In the genomic region with DNA sequence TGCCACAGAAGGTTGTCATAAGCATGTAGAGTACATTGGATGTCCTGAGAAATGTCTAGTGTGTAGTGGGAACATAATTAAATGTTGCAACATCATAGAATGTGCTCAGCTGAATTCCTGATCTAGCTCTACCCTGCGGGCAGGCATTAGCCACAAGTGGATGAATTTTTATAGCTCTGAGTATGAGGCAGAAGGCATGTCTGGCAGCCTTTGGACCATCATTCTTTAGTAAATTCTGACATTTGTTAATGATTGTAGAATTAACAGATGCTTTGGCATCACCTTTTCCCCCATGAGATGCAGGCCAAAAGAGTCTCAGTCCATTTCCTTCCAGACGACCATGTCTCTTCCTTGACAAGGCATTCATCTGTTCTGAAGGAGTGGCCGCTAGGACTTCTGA, we compare ENCODE assay signal across 26 mouse cellular contexts.
DNase-seq lines count a peak whose midpoint lies in the region; ATAC-seq and TF ChIP-seq lines count a peak whose summit lies in the region.
"Had no signal": no experiment of that assay in that cellular context is flagged by ENCODE, and none has a peak within 500 bp of the region (broad histone marks: within the 10 kb centered on the region; RNA-seq: fewer than 3 reads in every experiment).

No protein-coding gene starts in this region.

- H3K36me3 ChIP-seq in kidney, embryonic 15.5 days: no peaks in the 10 kb centered on the region
- H3K36me3 ChIP-seq: embryonic facial prominence, embryonic 10.5 days; embryonic facial prominence, embryonic 13.5 days; forebrain, embryonic 12.5 days; forebrain, embryonic 15.5 days; heart, embryonic 13.5 days had no signal

- 77% methylated on average over 3 of the region's 3 CpGs for WGBS in kidney, embryonic 15.5 days

- no peak overlapping the region for H3K4me3 ChIP-seq in kidney, embryonic 15.5 days (replicated peaks)
- H3K4me3 ChIP-seq: embryonic facial prominence, embryonic 10.5 days; embryonic facial prominence, embryonic 13.5 days; erythroblast, embryonic 14.5 days; forebrain, embryonic 12.5 days; forebrain, embryonic 15.5 days; heart, embryonic 13.5 days had no signal

- intact Hi-C loops in left cerebral cortex, postnatal 4 days (cut with DNase I): no loop called here

- CTCF ChIA-PET in Patski (lab: Charles Lee): interaction anchor here (0.7 kb wide), 1 partner anchor 197 kb away, joined by 3 read pairs; no protein-coding TSS in a partner anchor

- H3K4me2 ChIP-seq in kidney, embryonic 15.5 days: no peak overlapping the region
- H3K4me2 ChIP-seq: embryonic facial prominence, embryonic 13.5 days; forebrain, embryonic 12.5 days; forebrain, embryonic 15.5 days; heart, embryonic 13.5 days; hindbrain, embryonic 14.5 days had no signal

- POLR2A ChIA-PET in Patski (lab: Charles Lee): no interaction called here

- in situ Hi-C loops in Patski (cut with MboI; ENCODE audit: low pct_unique_long_range_greater_than_20kb): loop anchor here (5.0 to 25.0 kb wide), 2 partner anchors 278 to 1277 kb away; no protein-coding TSS in a partner anchor

- ATAC-seq in kidney, embryonic 15.5 days (replicated peaks; ENCODE audit: low FRiP score): no peak
- ATAC-seq in Patski: peak; percentile 99
- ATAC-seq: CD4-positive, CD25-positive, alpha-beta regulatory T cell, adult 4 months; forebrain, embryonic 15.5 days had no signal

- H3K9me3 ChIP-seq in kidney, embryonic 15.5 days (replicated peaks): no peaks in the 10 kb centered on the region
- H3K9me3 ChIP-seq: embryonic facial prominence, embryonic 10.5 days; embryonic facial prominence, embryonic 13.5 days; forebrain, embryonic 12.5 days; forebrain, embryonic 15.5 days; heart, embryonic 13.5 days had no signal

- TF ChIP-seq CTCF in Patski (IDR thresholded peaks at IDR 0.05): no peak

- H3K27me3 ChIP-seq in kidney, embryonic 15.5 days: no peaks in the 10 kb centered on the region
- no peaks in the 10 kb centered on the region for H3K27me3 ChIP-seq in Patski
- H3K27me3 ChIP-seq: embryonic facial prominence, embryonic 13.5 days; forebrain, embryonic 12.5 days; forebrain, embryonic 15.5 days; heart, embryonic 13.5 days had no signal

- no peak overlapping the region for H3K27ac ChIP-seq in kidney, embryonic 15.5 days
- H3K27ac ChIP-seq: embryonic facial prominence, embryonic 10.5 days; embryonic facial prominence, embryonic 13.5 days; forebrain, embryonic 12.5 days; forebrain, embryonic 15.5 days; heart, embryonic 13.5 days; hindbrain, embryonic 14.5 days had no signal

- DNase-seq in kidney, adult 8-10 months: peak; percentile 18 to 29
- DNase-seq in left cerebral cortex, postnatal 4 days: peak; percentile 2
- DNase-seq in left cerebral cortex, adult 11 months (ENCODE audit: low spot score): no peak
- peak; percentile 91 for DNase-seq in Patski (ENCODE audit: low read depth, low spot score)
- peak; percentile 13 to 35 for DNase-seq in kidney, postnatal 25 days
- no peak for DNase-seq in adrenal gland, adult 18-20 months (ENCODE audit: low spot score in 2 of 2)
- DNase-seq in spleen, adult 18-20 months: no peak
- DNase-seq: adrenal gland, adult 8-10 months; adrenal gland, postnatal 25 days; cerebellum, adult 11-12 months; cerebellum, adult 8-10 months; cerebellum, postnatal 36 days; embryo, embryonic 11 days; gastrocnemius, postnatal 25 days; heart, adult 18-20 months; heart, postnatal 14 days; heart, postnatal 4 days had no signal

- H3K4me1 ChIP-seq in kidney, embryonic 15.5 days: no peaks in the 10 kb centered on the region

- H3K9ac ChIP-seq in kidney, embryonic 15.5 days: no peak overlapping the region
- H3K9ac ChIP-seq: embryonic facial prominence, embryonic 13.5 days; forebrain, embryonic 12.5 days; forebrain, embryonic 15.5 days; heart, embryonic 13.5 days; hindbrain, embryonic 14.5 days had no signal

Comparison
In these comparisons a context has a peak if more than half of its experiments do, and no peak if none do; other contexts are left out.
1. DNase-seq: peak in kidney, adult 8-10 months (2 of 2), left cerebral cortex, postnatal 4 days (single experiment), Patski (single experiment) and kidney, postnatal 25 days (2 of 2); none in left cerebral cortex, adult 11 months (single experiment), adrenal gland, adult 18-20 months (0 of 2) and spleen, adult 18-20 months (0 of 2).